Mouse (Mus musculus) liver, adult 2 months (tissue): Measurements from ENCODE around the gene Metrn.

Source experiments
- CTCF ChIP-seq: fragments of 200-500 bp; IDR thresholded peaks from 2 replicates; pipeline ENCODE4 v1.5.1; 2011; ENCODE audit warnings: low read depth, low read length, control low read depth
- POLR2A ChIP-seq: fragments of 200-500 bp; IDR thresholded peaks from 2 replicates; pipeline ENCODE4 v1.6.1; 2011; ENCODE audit warnings: low read length, control low read depth; ENCODE audit not compliant: insufficient read depth; ENCODE audit errors: extremely low read depth

- TF ChIP-seq POLR2A (no peak), CTCF (no peak)
Measured at GRCm38 (mm10) chr17:25755627-25756377, 41.1 kb downstream of the Metrn start.
